Mouse (Mus musculus): ENCODE results near the gene Id3. TPM values are rescaled to one million over a fixed set of nuclear protein-coding genes. Genes with fewer than 3 reads are reported as not detected.

Id3 gene
- polyA plus RNA-seq, 1 experiment from 2014 or later = 770 TPM

DNA sequence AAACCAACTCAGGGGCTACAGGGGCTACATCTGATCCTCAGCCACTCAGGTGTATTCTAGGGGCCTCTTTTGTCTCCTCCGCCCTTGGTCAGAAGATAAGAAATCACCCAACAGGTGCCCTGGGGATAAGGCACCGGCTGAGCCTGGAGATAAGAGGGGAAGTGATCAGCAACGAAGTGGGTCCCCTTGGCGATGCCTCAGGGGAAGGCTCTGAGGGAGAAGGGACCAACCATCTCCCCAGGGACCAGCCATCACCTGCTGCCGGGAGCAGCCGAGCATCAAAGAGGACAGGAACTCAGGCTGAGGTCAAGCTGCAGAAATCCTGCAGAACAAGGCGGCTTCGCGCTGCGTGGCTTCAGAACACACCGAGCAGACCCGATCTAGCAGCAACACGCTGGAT, 15.6 kb upstream of the Id3 start:
- Histone ChIP-seq H3K27ac (no peak overlapping the region), H3K4me3 (no peak overlapping the region), H3K9ac (no peak overlapping the region), H3K9me3 (peaks cover 10% of the 10 kb centered on the region; the same call in 1 of the 2 replicates), H3K4me2 (replicated peaks) (no peak overlapping the region), H3K27me3 (no peaks in the 10 kb centered on the region), H3K36me3 (no peaks in the 10 kb centered on the region), H3K4me1 (peaks cover 1% of the 10 kb centered on the region)
- no peak for ATAC-seq (ENCODE audit: low FRiP score, low read depth)
- 62% methylated on average over 13 of the region's 13 CpGs for WGBS

- H3K27ac ChIP-seq = no peak overlapping the region
- ATAC-seq (ENCODE audit: low FRiP score, low read depth) = no peak
- 82% methylated on average over 1 of the region's 1 CpGs for WGBS
- H3K4me1 ChIP-seq = peaks cover 19% of the 10 kb centered on the region
- no peak overlapping the region for H3K4me2 ChIP-seq (replicated peaks)
- no peak overlapping the region for H3K9ac ChIP-seq
- H3K36me3 ChIP-seq = no peaks in the 10 kb centered on the region
- peaks cover 10% of the 10 kb centered on the region; the same call in 1 of the 2 replicates for H3K9me3 ChIP-seq
- H3K27me3 ChIP-seq = no peaks in the 10 kb centered on the region
- H3K4me3 ChIP-seq = no peak overlapping the region
These were observed 13.5 kb upstream of the Id3 start for GRCm38 (mm10) chr4:136129842-136130241.

DNA sequence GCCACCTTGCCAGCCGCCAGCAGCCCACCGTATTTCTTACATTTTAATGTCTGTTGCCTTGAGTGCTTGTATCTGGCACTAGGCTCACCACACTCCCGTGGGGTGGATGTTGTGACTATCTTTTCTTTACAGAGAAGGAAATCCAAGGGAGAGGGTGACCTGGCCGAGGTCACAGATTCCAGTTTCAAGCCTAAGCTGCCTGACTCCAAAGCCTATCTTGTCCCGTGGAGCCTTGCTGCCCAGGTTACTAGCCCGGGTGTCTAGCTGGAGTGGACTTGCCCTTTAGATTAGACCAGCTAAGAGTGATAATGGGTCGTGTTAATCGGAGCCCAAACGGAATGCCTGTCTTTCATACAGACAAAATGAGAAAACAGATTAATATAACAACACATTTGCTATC, 9.5 kb upstream of the Id3 start:
- 31% methylated on average over 9 of the region's 9 CpGs for WGBS
- Histone ChIP-seq H3K4me1 (peaks cover 56% of the 10 kb centered on the region), H3K9ac (peak overlapping the region; percentile 76), H3K4me3 (peak overlapping the region; percentile 45; the same call in 1 of the 2 replicates), H3K4me2 (replicated peaks) (peak overlapping the region; percentile 80), H3K9me3 (peaks cover 10% of the 10 kb centered on the region; the same call in 1 of the 2 replicates), H3K27me3 (no peaks in the 10 kb centered on the region), H3K36me3 (no peaks in the 10 kb centered on the region), H3K27ac (peak overlapping the region; percentile 100)
- ATAC-seq (ENCODE audit: low FRiP score, low read depth) = no peak

GRCm38 (mm10) chr4:136134418-136134977, 8.8 kb upstream of the Id3 start:
- under 1% methylated on average over 15 of the region's 15 CpGs for WGBS
- Histone ChIP-seq H3K4me3 (peak overlapping the region; percentile 45), H3K27ac (peak overlapping the region; percentile 100), H3K9me3 (peaks cover 6% of the 10 kb centered on the region; the same call in 1 of the 2 replicates), H3K4me2 (replicated peaks) (peak overlapping the region; percentile 80), H3K9ac (peak overlapping the region; percentile 76), H3K4me1 (peaks cover 63% of the 10 kb centered on the region), H3K27me3 (no peaks in the 10 kb centered on the region), H3K36me3 (no peaks in the 10 kb centered on the region)
- ATAC-seq (ENCODE audit: low FRiP score, low read depth) = peak; percentile 16; the same call in 1 of the 2 replicates

DNA sequence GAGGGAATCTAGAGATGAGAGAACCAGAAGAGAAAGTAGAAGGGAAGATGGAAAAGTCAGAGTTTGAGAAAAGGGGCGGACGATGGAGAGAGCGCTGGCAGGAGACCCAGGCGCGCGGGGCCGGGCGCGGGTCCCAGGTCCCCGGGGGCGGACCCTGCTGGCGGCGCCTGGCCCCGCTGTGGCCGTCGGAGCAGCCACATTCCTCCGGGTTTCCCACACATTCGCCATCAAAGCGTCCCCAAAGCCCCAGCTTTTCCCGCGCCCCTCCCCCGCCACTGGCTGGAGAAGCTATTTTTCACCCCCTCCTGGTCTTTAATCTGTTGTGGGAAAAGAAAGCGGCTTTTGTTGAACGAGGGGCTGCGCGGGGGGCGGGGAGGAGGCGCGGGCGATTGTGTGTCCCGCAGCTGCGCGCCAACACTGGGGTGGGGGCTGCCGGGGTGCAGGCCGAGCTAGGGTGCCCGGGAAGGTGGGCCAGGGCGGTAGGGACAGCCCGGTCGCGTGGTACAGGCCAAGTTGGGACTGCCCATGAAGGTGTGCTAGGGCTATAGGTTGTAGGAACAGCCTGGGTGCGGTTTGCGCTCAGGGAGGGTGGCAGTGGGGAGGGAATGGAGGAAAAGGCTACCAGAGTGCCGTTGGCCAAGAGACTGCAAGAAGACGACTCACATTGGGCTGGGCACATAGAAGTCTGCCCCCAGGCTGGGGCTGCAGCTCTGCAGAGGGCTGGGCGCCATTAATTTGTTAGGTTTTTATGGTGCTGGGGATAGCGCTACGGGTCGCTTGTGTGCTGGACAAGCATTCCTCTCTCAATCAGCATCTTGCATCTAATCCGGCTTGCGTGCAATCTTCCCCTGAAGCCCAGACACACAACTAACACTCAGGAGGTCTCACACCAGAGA, 8.1 kb upstream of the Id3 start:
- no peaks in the 10 kb centered on the region for H3K9me3 ChIP-seq
- peak overlapping the region; percentile 100 for H3K27ac ChIP-seq
- H3K4me3 ChIP-seq = peak overlapping the region; percentile 45
- 1% methylated on average over 48 of the region's 50 CpGs for WGBS
- H3K9ac ChIP-seq = peak overlapping the region; percentile 76
- H3K36me3 ChIP-seq = no peaks in the 10 kb centered on the region
- H3K4me2 ChIP-seq (replicated peaks) = peak overlapping the region; percentile 80
- no peaks in the 10 kb centered on the region for H3K27me3 ChIP-seq
- peak; percentile 69 for ATAC-seq (ENCODE audit: low FRiP score, low read depth)
- H3K4me1 ChIP-seq = peaks cover 68% of the 10 kb centered on the region

DNA sequence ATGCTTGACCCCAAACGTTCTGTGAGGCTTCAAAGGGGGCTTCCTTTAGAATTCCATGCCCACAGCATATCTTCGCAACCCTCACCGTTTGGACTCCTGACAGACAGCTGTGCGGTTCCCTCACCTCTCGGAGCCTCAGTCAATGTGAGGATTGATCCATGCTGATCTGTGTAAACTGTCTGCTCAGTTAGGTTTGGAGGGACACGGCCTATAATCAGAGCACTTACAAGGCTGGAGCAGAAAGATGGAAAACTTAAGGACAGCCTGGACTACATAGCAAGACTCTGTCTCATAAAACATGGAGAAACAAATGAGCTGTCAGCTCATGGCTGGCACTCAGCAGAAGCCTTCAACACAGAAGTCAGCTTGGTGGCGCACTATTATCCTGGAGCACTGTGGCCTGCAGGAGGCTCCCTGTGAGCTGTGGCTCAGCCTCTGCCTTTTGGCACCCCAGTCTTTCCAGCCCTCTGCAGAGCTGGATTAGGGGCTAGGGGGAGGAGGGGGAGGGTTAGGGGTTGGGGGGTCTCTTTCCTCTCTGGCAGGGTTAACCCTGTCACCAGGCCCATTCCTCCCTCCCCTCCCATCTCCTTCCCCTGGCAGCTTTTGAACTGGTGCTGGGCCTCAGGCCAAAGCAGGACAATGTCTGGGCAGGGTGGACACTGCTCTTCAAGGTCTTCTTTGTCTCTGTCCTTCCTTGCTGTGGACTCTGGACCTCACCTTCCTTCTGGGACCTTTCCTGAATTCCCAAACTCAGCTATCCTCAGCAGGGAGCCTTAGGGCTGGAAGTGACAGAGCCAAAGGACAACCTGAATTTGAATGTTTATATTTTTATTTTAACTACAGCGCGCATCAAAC, 7.2 kb upstream of the Id3 start:
- H3K4me2 ChIP-seq (replicated peaks) = peak overlapping the region; percentile 80
- H3K9me3 ChIP-seq = no peaks in the 10 kb centered on the region
- peak overlapping the region; percentile 45 for H3K4me3 ChIP-seq
- H3K9ac ChIP-seq = peak overlapping the region; percentile 76
- H3K36me3 ChIP-seq = no peaks in the 10 kb centered on the region
- 36% methylated on average over 9 of the region's 9 CpGs for WGBS
- ATAC-seq (ENCODE audit: low FRiP score, low read depth) = no peak
- H3K4me1 ChIP-seq = peaks cover 74% of the 10 kb centered on the region
- no peaks in the 10 kb centered on the region for H3K27me3 ChIP-seq
- H3K27ac ChIP-seq = peak overlapping the region; percentile 100

DNA sequence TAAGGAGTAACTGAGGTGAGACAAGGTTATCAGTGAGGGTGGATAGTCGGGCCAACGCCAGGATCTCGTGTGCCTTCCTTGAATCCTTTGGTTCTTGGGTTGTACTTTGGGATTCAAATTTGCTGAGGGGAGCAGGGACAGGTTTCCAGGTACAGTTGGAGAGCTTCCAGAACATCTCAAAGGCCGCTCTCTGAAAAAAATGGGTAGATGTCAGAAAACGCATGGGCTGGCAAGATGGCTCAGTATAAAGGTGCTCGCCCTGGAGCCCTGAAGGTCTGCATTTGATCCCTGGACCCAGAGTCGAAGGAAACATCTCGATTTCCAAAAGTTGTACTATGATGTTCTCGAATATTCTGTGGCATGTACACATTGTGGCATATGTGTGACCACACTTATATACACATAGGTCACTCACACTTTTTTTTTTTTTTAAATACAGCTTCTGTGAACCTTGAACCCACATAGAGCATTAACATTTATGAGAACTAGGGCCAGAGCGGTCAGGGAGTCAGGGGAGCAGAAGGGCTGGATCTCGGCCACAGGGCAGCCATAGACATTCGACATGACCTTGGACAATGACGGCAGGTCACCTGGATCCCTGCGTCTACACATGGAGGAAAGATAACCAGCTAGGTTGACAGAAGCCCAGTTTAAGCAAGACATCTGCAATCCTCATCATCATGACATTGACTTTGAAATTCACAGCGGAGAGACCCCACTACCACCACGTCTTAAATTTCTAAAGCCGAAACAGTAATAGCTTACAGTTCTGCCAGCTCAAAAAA, 3.8 kb upstream of the Id3 start:
- H3K9me3 ChIP-seq = no peaks in the 10 kb centered on the region
- peaks cover 79% of the 10 kb centered on the region for H3K4me1 ChIP-seq
- 52% methylated on average over 17 of the region's 17 CpGs for WGBS
- peak overlapping the region; percentile 3; the same call in 1 of the 2 replicates for H3K4me3 ChIP-seq
- H3K27me3 ChIP-seq = no peaks in the 10 kb centered on the region
- no peak for ATAC-seq (ENCODE audit: low FRiP score, low read depth)
- peak overlapping the region; percentile 35; the same call in 1 of the 2 replicates for H3K9ac ChIP-seq
- H3K4me2 ChIP-seq (replicated peaks) = peak overlapping the region; percentile 75
- H3K27ac ChIP-seq = peak overlapping the region; percentile 99
- H3K36me3 ChIP-seq = no peaks in the 10 kb centered on the region

DNA sequence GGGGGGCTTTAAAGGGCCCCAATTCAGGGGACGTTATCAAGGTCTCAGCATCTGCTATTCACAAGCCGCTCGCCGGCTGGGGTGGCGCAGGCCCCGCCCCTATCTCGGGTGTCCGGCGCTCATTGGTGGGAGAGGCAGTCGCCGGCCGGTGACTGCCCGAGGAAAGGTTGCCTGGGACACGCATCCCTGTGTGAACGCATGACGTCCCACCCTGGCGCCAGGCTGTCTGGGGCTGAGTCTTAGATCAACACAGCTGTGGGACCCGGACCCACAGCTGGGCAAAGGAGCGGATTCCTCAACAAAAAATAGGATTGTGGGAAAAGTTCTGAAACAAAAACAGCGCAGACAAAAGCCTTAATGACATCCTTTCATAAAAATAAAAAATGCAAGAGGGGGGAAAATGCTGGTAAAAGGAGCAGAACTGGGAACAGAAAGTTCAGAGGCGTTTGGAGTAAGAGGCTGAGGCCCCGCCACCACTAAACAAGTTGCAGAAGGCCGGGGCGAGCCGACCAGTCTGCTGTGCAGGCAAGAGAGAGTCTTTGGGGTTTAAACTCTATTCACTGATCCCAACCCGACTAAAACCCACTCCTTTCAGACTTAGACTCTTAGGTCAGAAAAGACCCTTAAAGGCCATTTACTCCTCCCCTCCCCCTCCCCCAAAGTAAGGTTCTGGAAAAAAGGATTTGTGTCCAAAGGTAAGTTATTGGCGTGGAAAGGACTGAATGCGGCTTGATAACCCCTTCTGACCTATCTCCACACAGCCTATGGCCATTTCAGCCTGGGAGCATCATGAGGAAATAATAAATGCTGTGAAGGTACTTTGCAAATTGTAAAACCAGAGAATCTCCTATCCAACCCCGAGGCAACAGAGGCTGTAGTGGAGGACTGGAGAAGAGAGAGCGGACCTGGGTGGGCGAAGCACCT, 2.7 kb upstream of the Id3 start:
- Histone ChIP-seq H3K36me3 (no peaks in the 10 kb centered on the region), H3K9me3 (no peaks in the 10 kb centered on the region), H3K9ac (peak overlapping the region; percentile 58; the same call in 1 of the 2 replicates), H3K27me3 (no peaks in the 10 kb centered on the region), H3K4me1 (peaks cover 74% of the 10 kb centered on the region), H3K4me2 (replicated peaks) (peak overlapping the region; percentile 75), H3K4me3 (peak overlapping the region; percentile 22), H3K27ac (peak overlapping the region; percentile 99)
- 3% methylated on average over 31 of the region's 31 CpGs for WGBS
- ATAC-seq (ENCODE audit: low FRiP score, low read depth) = peak; percentile 89

DNA sequence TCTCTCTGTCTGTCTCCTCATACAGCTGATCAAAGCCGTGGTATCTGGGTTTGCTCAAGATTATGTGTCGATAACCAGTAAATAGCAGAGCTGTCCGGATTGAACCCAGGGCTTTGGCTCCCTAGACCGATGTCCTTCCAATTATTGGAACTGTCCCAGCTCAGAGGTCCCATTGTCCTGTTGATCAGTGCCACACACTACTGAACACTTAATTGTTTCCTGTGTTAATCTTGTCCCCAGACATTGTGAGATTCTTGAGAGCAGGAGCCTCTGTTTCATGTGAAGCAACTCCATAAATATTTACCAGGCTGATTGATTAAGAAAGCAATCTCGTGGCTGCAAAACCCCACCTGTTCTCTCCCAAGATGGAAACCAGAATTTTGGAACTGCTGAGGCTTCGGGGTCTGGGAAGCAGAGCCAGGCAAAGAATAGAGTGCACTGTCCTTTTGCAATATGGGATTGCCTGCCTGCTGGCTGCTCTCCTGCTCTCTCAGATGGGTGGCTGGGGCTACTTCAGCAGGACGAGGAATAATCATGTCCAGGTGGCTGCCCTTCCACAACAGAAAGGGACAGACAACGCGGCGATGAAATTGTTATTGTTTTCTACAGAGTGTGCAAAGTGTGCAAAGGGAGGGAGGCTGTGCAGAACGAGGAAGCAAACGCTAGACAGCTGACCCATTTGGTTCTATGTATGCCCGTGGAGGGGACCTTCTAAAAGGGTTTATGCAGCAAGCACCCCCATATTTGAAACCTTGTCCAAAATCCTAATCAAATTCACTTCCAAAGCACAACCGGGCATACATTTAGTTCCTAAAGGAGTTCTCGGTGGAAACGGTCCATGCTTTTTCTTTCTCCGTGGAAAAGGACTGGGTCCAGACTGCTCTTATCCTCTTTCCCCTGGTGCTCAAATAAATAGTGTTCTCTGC, 767 bp upstream of the Id3 start:
- H3K9ac ChIP-seq = peak overlapping the region; percentile 92
- H3K27me3 ChIP-seq = no peaks in the 10 kb centered on the region
- ATAC-seq (ENCODE audit: low FRiP score, low read depth) = no peak
- H3K27ac ChIP-seq = peak overlapping the region; percentile 99
- H3K4me2 ChIP-seq (replicated peaks) = peak overlapping the region; percentile 75
- WGBS = 4% methylated on average over 17 of the region's 17 CpGs
- H3K9me3 ChIP-seq = no peaks in the 10 kb centered on the region
- H3K36me3 ChIP-seq = no peaks in the 10 kb centered on the region
- peak overlapping the region; percentile 66 for H3K4me3 ChIP-seq
- peaks cover 75% of the 10 kb centered on the region for H3K4me1 ChIP-seq

Data from limb, embryonic 13.5 days (tissue).